Mouse (Mus musculus) monocyte, adult 5-6 weeks (primary cell): Measurements from ENCODE around the gene Tbrg4. TPM values are rescaled to one million over a fixed set of nuclear protein-coding genes. Genes with fewer than 3 reads are reported as not detected.
"Not testable (repeated sequence)": the region's sequence is repeated elsewhere in the genome, so short reads cannot be mapped to it uniquely, and the experiment has no call there.

Experiments used
- ATAC-seq: fragments of 153-309, 156-312 bp; replicated peaks from 2 replicates; pipeline ENCODE4 v1.8.0; 2017; ENCODE audit warnings: mild to moderate bottlenecking; ENCODE audit not compliant: low TSS enrichment, insufficient number of reproducible peaks, severe bottlenecking, poor library complexity, low FRiP score
- total RNA-seq: library from RNA; stranded (forward); fragments of 200-1000, 200-491, 200-594 nt; gene quantifications from 3 replicates; pipeline ENCODE4 v1.2.3, GENCODE M21; 2017

Gene Tbrg4
- 14.7 to 21.2 TPM (median 15.2 TPM) in 3 replicates for total RNA-seq

- ATAC-seq = peak; percentile 70
Observed at GRCm38 (mm10) chr11:6625478-6626387, at the start of gene Tbrg4. Tbrg4 (minus strand) TSS chr11:6626067.

DNA sequence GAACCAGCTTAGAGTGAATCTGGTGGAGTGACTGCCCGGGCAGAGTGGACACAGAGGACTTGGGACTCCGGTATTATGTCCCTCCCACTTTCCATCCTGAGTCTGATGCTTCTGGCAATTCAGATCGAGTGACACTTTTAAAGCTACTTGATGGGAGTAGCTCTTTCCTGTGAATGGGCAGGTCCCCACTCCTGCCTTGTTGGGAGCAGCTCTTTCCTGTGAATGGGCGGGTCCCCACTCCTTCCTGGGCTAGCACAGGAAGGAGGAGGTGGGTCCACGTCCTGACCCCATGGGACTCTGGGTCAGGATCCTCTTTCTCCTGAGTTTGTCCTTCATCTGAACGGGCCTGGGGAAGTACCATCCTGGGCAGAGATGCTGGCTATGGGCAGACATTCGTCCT, 49.5 kb upstream of the Tbrg4 start:
- no peak for ATAC-seq

DNA sequence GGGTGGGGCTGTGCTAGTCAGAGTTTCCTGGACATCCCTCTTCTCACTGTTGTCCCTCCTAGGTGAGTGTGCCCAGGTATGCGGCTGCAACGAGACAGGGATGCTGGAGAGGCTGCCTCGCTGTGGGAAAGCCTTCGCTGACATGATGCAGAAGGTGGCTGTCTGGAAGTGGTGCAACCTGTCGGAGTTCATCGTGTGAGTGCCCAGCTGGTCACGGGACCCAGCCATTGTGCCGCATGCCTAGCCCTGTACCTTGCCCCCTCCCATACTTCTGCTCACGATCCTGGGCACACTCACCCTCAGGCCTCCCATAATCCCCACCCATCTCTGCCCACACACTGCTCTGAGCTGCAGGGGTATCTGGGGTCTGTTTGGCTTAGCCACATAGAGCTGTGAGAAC, 48.8 kb upstream of the Tbrg4 start:
- ATAC-seq = no peak

DNA sequence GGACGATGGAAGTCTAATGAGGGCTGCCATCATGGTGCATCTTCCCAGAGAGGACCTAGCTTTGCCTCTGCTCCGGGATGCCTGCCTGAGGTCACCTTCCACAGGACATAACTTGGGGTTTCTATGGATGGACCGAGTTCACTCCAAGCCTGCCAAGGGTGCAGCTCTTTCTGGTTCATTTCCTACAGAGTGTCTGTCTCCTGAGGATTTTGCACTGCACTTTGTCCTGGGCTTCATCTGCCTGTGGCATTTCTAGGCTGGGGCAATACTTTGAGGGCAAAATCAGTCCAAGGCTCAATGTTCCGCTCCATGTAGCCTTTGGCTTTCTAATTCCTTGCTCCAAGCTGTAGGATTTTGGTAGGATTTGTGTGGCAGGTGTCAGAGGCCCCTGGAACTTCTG, 45.0 kb upstream of the Tbrg4 start:
- ATAC-seq = no peak

DNA sequence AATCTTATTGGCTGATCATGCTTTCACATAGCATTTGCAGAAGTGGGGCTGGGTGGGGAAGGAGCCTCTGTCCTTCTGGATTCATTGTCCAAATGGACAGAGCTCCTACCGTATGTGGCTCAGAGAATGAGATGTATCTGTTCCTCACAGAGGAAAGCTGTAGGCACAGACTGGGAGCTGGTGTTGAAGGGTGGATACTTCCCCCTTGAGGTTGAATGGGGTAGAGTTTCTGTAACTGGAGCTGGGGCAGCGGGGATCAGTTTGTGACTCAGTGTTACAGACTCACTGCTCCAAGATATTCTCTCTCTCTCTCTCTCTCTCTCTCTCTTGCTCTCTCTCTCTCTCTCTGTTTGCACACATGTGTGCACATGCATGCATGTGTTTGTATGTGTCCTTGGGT, 44.2 kb upstream of the Tbrg4 start:
- ATAC-seq = no peak

- no peak for ATAC-seq
Observed at GRCm38 (mm10) chr11:6669041-6669440, 43.2 kb upstream of the Tbrg4 start.

- ATAC-seq = no peak
Observed at GRCm38 (mm10) chr11:6666634-6667033, 40.8 kb upstream of the Tbrg4 start.

DNA sequence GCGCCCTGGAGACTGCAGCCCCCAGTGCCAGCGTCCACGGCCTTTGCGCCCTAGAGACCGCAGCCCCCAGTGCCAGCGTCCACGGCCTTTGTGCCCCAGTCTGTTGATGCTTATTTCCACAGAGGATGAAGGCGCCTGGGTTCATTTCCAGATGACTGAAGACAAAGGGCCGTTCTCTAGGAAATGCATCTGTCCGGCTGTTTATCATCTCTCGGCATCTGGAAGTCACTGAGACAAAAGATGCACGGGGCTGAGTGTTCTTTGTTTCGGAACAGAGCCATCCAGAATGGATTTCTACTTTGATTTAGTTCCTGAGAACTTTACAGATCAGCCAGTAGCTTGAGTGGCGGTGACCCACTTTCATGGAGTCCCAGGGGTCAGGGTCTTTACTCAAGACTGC, 35.3 kb upstream of the Tbrg4 start:
- no peak for ATAC-seq

GRCm38 (mm10) chr11:6658271-6658670, 32.4 kb upstream of the Tbrg4 start, which contains the start of gene Ramp3:
Ramp3 (plus strand) TSS chr11:6658521.
- ATAC-seq = no peak

DNA sequence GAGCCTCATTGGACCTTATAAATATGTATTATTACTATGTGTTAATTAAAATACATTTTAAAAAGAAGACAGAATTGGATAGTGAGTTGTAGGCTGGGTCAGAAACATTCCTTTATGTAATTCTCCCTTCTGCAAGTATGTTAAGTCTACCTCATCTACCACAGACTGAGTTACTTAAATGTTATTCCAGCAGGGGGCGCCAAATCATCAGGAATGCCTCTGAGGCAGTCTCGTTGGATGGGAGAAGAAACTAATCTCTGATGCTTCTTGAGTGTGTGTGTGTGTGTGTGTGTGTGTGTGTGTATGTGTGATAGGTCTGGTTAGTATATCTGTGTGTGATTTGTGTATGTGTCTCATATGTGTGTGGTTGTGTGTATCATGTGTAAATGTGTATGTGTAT, 29.0 kb upstream of the Tbrg4 start:
- ATAC-seq = peak; percentile 60; the same call in 1 of the 2 replicates

DNA sequence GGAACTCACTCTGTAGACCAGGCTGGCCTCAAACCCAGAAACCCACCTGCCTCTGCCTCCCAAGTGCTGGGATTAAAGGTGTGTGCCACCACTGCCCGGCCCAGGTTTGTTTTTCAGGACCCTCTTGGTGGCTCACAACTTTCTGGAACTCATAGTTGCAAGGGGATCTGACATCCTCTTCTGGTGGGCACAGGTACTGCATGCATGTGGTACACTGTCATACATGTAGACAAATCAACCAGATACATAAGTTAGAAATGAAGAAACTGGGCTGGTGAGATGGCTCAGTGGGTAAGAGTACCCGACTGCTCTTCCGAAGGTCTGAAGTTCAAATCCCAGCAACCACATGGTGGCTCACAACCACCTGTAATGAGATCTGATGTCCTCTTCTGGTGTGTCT, 27.1 kb upstream of the Tbrg4 start:
- not testable (repeated sequence) for ATAC-seq

GRCm38 (mm10) chr11:6650519-6650918, 24.7 kb upstream of the Tbrg4 start:
- no peak for ATAC-seq

- ATAC-seq = no peak
Observed at GRCm38 (mm10) chr11:6647831-6648724, 22.2 kb upstream of the Tbrg4 start.

GRCm38 (mm10) chr11:6644566-6644965, 18.7 kb upstream of the Tbrg4 start:
- 0 out of 2 replicates have a peak, but pooled peaks have one; percentile 7 for ATAC-seq

DNA sequence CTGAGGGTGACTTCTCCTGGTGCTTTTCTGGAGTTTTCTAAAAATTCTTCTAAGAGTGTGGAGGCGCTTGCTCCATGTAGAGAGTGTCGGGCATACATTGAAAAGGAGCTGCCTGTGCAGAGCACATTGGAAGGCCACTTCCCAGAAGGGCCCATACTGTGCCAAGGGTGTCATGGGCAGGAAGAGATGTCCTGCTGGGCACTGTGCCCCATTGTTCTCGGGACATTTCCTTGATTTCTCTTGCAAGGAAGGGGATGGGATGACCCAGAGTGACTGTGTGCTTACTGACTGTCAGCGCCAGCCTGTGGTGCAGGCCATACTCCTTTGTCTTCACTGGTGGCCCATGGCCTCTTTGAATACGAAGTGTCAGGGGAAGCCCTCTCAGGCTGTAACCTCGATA, 13.2 kb upstream of the Tbrg4 start:
- no peak for ATAC-seq

GRCm38 (mm10) chr11:6638537-6638936, 12.7 kb upstream of the Tbrg4 start, which contains the start of gene Wap:
Wap (minus strand) TSS chr11:6638637.
- ATAC-seq = no peak

DNA sequence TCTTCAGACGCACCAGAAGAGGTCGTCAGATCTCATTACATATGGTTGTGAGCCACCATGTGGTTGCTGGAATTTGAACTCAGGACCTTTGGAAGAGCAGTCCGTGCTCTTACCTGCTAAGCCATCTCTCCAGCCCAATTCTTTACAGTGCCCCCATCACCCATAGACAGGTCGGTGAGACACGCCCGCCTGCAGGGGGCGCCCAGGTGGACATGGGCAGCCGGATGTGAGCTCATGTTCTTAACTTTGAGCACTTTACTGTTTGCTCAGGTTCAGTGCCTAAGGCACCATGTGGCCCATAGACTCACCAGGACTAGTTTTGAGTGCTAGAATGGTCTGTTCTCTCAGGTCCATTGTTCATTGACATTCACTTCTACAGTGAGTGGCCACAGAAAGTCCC, 10.3 kb upstream of the Tbrg4 start:
- ATAC-seq = no peak

GRCm38 (mm10) chr11:6629655-6630054, 3.8 kb upstream of the Tbrg4 start:
- ATAC-seq = no peak

DNA sequence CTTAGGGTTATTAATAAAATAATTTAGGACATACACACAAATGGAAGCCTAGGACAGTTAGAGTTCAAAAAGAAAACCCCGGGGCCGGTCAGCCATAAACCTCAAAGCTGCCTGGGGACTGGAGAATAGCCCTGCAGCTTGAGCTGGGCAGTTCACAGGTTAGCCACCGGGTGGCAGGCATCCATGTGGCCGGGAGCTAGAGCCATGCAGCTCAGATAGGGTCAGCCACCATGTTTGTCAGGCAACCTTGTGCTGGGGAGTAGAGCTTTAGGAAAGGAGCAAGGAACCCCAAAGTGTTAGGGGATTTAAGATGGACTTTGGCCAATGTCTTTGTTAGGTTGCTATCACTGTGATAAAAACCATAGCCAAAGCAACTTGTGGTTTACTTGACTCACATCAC, 2.7 kb upstream of the Tbrg4 start:
- no peak; the same call in 1 of the 2 replicates for ATAC-seq
